Mouse (Mus musculus) lung, postnatal 25 days (tissue): ENCODE results near the gene Otulinl.

Source experiments
- DNase-seq: peaks from one replicate; pipeline ENCODE4 v3.0.0; 2022; ENCODE audit warnings: low spot score

The Otulinl gene

DNA sequence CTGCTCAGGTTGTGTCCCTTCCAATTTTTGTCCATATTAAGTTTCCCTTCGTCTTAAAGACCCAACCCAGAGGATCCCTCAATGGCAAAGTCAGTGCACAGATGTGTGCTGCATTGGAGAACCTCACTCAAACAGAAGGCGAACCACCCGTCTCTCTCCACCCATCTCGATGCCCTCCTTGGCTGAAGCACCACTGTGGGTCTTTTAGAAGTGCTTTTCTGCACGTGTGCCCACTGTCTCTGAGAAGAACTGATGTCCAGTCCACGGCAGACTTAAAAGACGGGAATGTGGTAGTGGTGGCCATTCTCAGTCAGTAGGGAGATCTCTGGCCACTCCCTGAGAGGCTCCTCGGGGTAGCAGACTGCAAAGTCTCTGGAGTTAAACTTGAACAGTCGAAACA is 24.8 kb downstream of the Otulinl start:
- no peak for DNase-seq

DNA sequence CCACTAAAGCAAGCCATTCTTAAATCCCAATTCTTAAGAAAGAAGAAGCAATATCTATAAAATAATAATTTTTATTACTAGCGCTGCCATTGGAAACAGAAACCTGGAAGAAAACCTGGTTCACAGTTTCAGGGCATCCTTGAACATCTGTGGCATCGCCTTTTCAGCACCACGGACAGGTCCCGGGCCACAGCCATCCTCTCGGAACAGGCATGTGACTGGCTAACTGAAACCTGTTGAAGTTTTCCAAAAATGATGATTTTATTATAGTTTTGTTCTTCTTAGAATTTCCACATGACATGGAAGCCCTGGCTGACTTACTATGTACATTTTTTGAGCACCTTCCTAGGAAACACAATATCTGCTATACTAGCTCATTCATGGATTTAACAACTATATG is 26.4 kb downstream of the Otulinl start:
- no peak for DNase-seq

- DNase-seq: no peak
Observed at GRCm38 (mm10) chr15:27647686-27648085, 33.7 kb downstream of the Otulinl start.

- DNase-seq: peak; percentile 48
Observed at GRCm38 (mm10) chr15:27646665-27647064, 34.7 kb downstream of the Otulinl start.

DNA sequence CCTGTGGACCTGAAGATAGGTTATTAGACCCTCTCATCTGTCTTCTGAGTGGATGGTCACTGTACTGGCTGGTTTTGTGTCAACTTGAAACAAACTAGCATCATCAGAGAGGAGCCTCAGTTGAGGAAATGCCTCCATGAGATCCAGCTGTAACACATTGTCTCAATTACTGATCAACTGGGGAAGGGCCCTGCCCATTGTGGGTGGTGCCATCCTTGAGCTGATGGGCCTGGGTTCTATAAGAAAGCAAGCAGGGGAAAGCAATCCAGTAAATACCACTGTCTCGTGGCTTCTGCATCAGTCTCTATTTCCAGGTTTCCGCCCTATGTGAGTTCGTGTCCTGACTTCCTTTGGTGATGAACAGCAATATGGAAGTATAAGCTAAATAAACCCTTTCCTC is 36.1 kb downstream of the Otulinl start:
- DNase-seq: no peak

GRCm38 (mm10) chr15:27642895-27643294 is 38.5 kb downstream of the Otulinl start:
- peak; percentile 51 for DNase-seq

- DNase-seq: peak; percentile 24
Observed at GRCm38 (mm10) chr15:27641171-27641570, 40.2 kb downstream of the Otulinl start.

DNA sequence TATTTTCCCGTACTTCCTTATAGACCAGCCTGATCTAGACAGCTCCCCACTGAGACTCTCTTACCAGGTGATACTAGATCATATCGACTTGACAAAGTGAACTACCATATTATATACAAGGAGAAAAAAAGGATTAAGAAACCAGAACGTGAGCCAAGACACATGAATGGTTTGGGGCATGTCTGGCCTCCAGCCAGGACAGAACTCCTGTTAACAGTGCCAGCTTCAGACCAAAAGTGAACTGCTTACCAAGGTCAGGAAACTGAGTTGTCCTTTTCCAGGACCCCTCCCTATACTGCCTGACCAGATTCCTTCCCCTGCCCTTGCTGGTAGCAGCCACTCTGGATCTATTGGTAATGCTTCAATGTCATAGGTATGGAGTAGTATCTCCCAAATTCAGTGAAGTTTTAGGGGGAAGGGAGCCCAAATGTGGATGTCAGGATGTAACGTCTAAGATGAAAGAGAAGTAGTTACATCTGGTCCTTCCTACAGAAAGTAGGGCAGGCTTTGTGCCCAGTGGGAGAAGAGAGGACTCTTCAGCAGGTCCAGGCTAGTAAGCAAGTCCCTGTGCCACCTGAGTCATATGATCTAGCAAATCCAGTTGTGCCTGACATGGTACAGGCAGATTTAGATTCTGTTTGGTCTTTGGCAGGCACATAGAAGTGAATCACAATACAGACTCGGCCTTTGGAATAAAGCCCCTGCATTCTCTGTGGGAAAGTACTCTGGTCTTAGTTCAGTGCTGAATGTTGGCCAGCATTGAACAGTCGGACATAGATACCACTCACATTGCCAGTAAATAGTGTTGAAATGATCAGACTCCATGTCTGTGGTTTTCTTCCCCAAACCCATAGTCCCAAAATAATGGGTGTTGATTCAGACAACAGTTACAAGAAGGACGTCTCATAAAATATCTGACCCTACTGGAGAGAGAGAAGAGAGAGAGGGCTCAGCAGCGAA is 47.2 kb downstream of the Otulinl start:
- DNase-seq: no peak

DNA sequence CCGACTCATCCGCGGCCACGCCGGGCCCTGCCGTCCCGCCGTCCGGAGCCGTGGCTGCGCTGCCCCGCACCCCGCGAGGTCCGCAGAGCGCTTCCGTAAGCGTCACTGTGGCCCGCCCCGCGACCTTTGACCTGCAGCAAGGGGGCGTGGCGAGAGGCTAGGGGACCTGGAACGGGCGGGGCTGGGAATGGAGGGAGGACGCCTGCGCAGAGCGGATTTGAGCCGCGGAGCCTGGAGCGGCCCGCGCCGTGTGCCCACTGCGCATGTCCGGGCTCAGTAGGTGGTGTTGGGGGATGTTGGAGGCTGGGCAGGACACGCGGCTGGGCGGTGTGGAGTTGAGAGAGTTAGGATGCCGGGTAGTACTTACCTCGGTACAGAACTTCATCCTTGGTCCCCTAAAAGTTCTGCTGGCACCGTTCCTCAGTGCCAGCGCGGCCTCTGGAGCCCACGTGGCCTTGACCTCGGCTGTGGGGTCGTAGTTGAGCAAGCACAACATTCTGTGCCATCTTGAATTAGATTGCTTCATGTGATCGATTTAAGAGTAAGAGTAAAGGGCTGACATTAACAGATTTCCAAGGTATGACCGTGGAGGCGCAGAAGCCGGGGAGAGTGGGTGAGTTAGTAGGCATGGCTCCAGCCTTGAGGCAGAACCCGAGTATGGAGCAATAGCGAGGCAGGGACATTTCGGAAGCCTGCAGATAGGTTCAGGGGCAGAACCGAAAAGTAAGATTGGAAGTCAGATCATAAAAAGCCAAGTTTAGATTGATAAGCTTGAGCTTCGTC is 50.6 kb downstream of the Otulinl start, which contains the start of gene Otulin:
Gene Otulin, minus strand, starts transcription at position 93 of the 783 bp plus-strand sequence.
- DNase-seq: peak; percentile 97

GRCm38 (mm10) chr15:27629800-27630600 is 51.4 kb downstream of the Otulinl start:
- no peak for DNase-seq

DNA sequence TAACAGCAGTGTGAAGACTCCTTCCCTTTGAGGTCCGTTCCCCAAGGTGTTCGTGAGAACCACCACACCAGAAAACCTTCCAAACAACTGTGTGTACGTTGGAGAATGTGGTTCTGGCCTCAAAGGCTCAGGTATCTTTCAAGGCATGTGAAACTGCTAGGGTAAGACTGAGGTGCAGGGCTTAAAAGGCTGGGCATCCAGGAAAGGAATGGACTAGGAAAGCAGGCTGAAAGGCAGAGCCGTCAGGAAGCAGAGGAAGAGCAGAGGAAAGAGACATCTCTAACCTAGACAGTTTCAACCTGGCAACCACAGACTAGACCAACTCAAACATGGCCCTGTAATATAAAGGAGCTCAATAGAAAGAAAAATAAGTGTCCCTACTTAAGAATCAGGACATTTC is 52.3 kb downstream of the Otulinl start:
- no peak for DNase-seq

DNA sequence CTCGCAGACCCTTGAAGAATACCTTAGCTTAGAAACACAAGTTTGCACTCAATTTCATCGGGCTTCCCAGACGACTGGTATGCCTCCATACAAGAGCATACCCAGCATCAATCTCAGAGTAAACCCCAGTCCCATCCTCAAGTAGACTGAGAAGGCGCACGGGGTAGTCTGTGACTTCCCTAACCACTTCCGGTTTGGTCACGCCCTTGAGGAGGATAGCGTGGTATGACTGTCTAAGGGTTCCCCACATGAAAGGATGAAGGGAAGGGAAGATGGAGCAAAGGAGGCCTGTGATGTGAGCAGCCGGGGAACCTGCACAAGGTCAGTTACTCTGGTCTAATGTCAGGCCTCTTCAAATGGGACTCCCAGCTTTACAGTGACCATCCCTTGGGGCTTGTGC is 53.6 kb downstream of the Otulinl start:
- DNase-seq: peak; percentile 12

DNA sequence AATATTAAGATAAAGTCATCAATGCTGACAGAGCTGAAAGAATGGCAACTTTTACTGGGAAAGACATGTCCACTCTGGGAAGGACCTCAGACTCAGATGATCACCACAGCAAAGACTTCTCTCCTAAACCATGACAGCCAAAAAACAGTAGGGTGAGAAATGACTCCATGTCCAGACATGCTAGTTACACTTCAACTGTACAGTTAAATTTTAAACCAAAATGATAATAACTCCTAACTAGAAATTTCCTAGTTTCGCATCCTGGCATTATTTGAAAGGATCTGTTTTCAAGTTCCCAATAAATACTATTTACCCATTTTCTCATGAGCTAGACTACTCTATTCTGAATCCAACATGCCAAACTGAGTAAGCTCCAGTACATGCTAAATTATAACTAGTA is 55.1 kb downstream of the Otulinl start:
- DNase-seq: no peak

DNA sequence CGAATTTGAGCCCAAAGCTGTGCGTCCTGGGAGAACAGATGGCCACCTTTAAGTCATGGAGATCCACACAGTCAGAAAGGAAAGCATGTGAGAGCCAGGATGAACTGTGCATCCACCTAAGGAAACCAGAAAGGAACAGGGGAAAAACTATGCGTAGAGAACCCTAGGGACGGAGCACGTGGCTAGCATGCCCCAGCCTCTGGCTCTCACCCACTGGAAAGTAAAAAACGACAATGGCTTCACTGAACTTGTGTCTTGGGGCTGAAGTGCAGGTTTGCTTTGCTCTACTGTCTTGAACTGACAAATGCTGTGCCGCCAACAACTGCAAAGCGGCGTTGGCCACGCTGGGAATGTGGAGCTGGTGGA is 55.5 kb downstream of the Otulinl start:
- DNase-seq: no peak

DNA sequence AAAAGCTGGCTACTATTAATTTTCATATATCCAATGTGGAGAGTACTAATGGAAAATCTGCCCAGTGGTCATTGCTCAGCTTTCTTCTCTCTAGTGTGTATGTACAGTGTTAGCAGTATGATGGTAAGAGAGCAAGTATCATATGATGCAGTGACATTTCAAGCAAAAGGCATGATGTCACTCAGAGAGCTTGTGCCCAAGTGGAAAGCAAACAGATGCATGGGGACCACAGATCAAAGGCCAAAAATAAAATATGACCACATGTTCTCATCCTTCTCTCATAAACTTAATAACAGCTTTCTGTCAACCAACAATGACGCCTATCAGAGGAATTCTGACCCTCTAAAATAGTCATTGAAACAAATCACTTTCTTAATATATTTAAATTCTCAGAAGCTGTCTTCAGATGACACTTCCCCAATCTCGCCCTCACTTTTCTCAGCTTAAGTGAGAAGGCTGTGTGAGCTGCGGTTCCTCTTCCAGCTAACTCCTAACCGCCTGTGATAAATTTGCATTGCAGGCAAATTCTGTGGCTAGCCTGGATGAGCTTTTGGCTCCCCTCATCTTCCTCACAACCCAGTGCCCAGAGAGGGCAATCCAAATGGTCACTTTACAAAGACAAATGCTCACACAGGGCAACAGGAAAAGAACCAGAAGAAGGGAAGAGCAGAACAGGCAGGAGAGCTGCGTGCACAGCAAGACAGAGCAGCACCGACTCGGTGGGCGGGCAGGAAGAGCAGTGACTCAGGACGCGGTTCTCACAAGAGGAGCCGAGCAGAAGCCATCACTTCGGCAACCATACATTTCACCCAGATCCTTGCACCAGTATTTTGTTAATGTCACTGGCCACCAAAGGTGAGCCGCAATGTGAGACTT is 56.1 kb downstream of the Otulinl start:
- DNase-seq: peak; percentile 10

DNA sequence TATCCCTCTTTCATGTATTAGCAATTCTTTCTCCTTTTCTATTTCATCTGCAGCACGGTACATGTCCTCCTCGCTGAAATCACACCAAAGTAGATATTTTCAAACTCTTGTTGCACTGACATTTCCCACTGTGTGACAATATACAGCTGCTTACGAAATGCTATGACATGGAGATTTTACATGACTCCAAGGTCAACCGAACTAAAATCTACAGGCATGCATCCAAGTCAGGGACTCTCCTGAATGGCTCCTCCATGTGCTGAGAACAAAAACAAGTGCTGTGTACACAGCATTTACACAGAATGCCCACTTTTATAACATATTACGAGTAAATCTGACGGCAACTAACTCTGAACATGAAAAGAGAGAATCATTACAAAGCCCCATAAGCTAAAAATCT is 58.1 kb downstream of the Otulinl start:
- DNase-seq: no peak

DNA sequence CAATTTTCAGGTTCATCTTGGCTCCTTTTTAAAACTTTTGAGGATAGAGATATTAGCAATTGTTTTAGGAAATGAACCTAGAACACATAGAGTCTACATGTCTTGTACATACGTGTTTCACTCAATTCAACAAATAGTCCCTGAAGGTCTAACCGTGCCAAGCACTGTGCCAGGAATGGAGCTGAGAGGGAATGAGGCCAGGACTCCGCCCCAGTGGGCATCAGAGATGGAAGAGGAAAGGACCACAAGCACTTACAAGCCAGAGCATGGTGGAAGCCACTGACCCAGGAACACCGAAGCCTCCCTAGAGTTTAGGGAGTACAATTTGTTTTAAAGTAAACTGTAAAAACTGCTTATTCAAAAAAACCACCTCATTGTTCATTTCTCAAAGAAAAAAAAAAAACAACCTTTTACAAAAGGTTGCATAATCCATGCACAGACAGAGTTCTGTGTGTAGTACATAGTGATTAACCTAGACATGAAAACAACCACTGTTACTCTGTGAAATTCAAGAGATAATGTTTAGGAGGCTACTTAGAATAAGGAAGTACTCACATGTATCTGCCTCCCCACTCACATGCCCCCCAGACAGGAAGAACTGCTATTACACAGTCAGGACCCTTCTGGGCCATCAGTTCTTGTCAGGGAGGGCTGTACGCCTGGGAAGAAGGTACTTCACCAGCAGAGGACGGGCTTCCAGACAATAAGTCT is 60.7 kb downstream of the Otulinl start:
- no peak for DNase-seq

GRCm38 (mm10) chr15:27619683-27620082 is 61.7 kb downstream of the Otulinl start:
- DNase-seq: no peak

GRCm38 (mm10) chr15:27618778-27619533 is 62.4 kb downstream of the Otulinl start:
- DNase-seq: no peak

DNA sequence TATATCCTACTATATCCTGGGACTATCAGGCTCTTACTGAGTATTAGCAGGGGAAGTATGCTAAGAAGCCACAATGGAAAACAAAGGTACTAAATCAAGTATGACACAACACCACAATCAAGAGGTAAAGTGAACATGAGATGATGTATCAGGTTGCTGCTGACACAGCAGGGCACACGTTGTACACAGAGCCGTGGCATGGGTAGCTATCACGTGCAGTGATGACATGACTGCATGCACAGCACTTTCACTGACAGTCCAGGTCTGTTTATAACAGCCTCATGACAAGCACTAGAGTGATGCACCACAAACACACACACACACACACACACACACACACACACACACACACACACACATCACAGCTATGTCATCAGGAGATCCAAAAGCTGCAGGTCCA is 64.2 kb downstream of the Otulinl start:
- no peak for DNase-seq
